Mouse (Mus musculus): ENCODE measurements at regions not wholly inside any gene's neighbourhood (a gene's known extent, or its start where the extent isn't known, plus 50 kb on each side); places are given as distances from the start of the nearest gene placed in this dataset.

- Histone ChIP-seq H3K9me3 (no peaks in the 10 kb centered on the region), H3K36me3 (no peaks in the 10 kb centered on the region), H3K4me2 (replicated peaks) (no peak overlapping the region), H3K27ac (no peak overlapping the region), H3K4me1 (no peaks in the 10 kb centered on the region; the same call in 1 of the 2 replicates), H3K27me3 (peaks cover 4% of the 10 kb centered on the region; the same call in 1 of the 2 replicates), H3K4me3 (no peak overlapping the region), H3K9ac (no peak overlapping the region)
- 0 out of 2 replicates have a peak, but pooled peaks have one; percentile 10 for ATAC-seq (ENCODE audit: insufficient number of reproducible peaks, insufficient read depth, low FRiP score, low TSS enrichment)
- WGBS: 68% methylated on average over 9 of the region's 9 CpGs
Observed at GRCm38 (mm10) chr6:117406757-117407156, 238.4 kb downstream of the Cxcl12 start.

DNA sequence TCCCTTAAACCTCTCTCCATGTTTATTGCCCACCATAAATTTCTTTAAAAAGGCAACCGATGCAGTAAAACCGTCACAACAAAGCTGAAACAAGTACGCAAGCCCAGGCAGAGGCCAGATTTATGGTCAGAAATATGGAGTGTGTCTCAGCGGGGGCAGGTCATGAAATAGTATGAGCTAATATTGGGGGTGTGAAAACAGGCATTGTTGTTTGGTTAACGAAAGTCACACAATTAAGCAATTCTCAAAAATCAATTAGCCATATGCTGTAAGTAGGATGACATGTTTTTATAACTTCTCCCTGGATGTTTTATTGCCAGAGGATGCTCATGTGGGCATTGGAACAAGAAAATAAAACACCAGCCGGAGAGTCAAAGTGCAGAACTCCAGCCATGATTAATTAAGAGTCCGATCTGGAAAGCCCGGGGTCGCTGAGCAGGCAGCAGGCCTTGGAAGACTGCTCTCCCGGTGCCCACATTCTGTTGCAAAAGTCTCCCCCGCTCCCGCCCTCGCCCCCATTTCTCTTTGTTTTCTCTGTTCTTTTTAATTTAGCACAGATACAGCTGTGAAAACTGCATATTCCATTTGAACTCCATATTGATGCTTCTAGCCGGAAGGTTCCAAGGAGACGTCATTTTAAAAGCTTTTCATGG lies 239.0 kb downstream of the Cxcl12 start:
- H3K4me1 ChIP-seq: no peaks in the 10 kb centered on the region; the same call in 1 of the 2 replicates

GRCm38 (mm10) chr6:117407953-117408352 lies 239.6 kb downstream of the Cxcl12 start:
- WGBS: 79% methylated on average over 5 of the region's 5 CpGs
- Histone ChIP-seq H3K4me3 (no peak overlapping the region), H3K4me1 (no peaks in the 10 kb centered on the region; the same call in 1 of the 2 replicates), H3K9ac (no peak overlapping the region), H3K4me2 (replicated peaks) (no peak overlapping the region), H3K9me3 (no peaks in the 10 kb centered on the region), H3K27me3 (peaks cover 4% of the 10 kb centered on the region; the same call in 1 of the 2 replicates), H3K27ac (no peak overlapping the region), H3K36me3 (no peaks in the 10 kb centered on the region)
- no peak for ATAC-seq (ENCODE audit: insufficient number of reproducible peaks, insufficient read depth, low FRiP score, low TSS enrichment)

More for the DNA sequence above, 239.0 kb downstream of the Cxcl12 start:
- H3K9me3 ChIP-seq: no peaks in the 10 kb centered on the region
- H3K36me3 ChIP-seq: no peaks in the 10 kb centered on the region
- no peak overlapping the region for H3K9ac ChIP-seq
- H3K27me3 ChIP-seq: peaks cover 4% of the 10 kb centered on the region; the same call in 1 of the 2 replicates
- H3K4me3 ChIP-seq: no peak overlapping the region
- no peak overlapping the region for H3K4me2 ChIP-seq (replicated peaks)
- WGBS: 67% methylated on average over 15 of the region's 15 CpGs
- ATAC-seq (ENCODE audit: insufficient number of reproducible peaks, insufficient read depth, low FRiP score, low TSS enrichment): no peak
- H3K27ac ChIP-seq: no peak overlapping the region

DNA sequence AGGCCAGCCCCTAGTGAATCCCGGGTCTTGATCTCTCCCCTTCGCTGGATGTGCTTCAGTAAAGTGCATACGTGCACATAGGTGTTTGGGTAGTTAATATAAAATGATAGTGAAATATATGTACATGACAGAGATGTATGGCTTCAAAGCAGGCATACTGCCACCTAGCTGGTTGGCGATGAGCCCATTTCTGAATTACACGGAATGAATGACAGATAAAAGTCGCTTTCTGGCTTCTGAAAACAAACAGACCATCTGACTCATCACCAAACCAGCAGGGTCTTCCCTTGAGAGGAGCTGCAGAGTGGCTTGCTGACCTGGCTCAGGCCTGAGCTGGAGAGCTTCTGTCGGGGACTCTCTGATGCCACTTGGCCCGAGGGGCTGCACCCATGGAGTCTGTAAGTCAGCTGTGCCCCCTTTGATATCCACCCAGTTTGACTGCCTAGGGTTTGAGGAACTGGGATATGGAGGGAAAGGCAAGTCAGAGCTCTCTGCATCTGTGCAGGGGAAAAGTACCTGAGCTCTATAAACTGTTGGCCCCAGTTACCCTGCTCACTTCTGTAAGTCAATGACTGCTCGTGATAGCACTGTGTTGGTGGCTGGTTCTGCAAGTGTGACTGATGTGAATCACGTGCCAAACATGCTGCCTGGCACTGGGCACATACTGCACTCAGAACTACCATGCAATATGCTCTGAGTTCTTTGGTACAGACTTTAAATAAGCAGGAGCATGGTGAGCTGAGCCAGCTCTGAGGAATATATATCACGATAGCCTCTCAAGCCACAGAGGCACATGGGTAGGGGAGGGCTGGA lies 240.8 kb downstream of the Cxcl12 start:
- peaks cover 4% of the 10 kb centered on the region; the same call in 1 of the 2 replicates for H3K27me3 ChIP-seq
- no peaks in the 10 kb centered on the region for H3K36me3 ChIP-seq
- WGBS: 77% methylated on average over 11 of the region's 11 CpGs
- H3K9ac ChIP-seq: no peak overlapping the region
- no peak overlapping the region for H3K4me2 ChIP-seq (replicated peaks)
- H3K4me3 ChIP-seq: no peak overlapping the region
- ATAC-seq (ENCODE audit: insufficient number of reproducible peaks, insufficient read depth, low FRiP score, low TSS enrichment): no peak
- no peaks in the 10 kb centered on the region for H3K9me3 ChIP-seq
- H3K27ac ChIP-seq: no peak overlapping the region
- no peaks in the 10 kb centered on the region; the same call in 1 of the 2 replicates for H3K4me1 ChIP-seq

- H3K27me3 ChIP-seq: no peaks in the 10 kb centered on the region
- no peak overlapping the region for H3K4me2 ChIP-seq (replicated peaks)
- H3K36me3 ChIP-seq: no peaks in the 10 kb centered on the region
- no peak for ATAC-seq (ENCODE audit: insufficient number of reproducible peaks, insufficient read depth, low FRiP score, low TSS enrichment)
- WGBS: 71% methylated on average over 5 of the region's 5 CpGs
- no peaks in the 10 kb centered on the region for H3K9me3 ChIP-seq
- no peak overlapping the region for H3K4me3 ChIP-seq
- no peaks in the 10 kb centered on the region for H3K4me1 ChIP-seq
- no peak overlapping the region for H3K9ac ChIP-seq
- H3K27ac ChIP-seq: no peak overlapping the region
Observed at GRCm38 (mm10) chr6:117414926-117415325, 246.6 kb downstream of the Cxcl12 start.

- Histone ChIP-seq H3K4me2 (replicated peaks) (no peak overlapping the region), H3K4me3 (no peak overlapping the region), H3K4me1 (no peaks in the 10 kb centered on the region), H3K9me3 (no peaks in the 10 kb centered on the region), H3K9ac (no peak overlapping the region), H3K36me3 (no peaks in the 10 kb centered on the region), H3K27ac (no peak overlapping the region), H3K27me3 (no peaks in the 10 kb centered on the region)
- WGBS: 87% methylated on average over 6 of the region's 6 CpGs
- no peak for ATAC-seq (ENCODE audit: insufficient number of reproducible peaks, insufficient read depth, low FRiP score, low TSS enrichment)
Observed at GRCm38 (mm10) chr6:117415901-117416300, 247.6 kb downstream of the Cxcl12 start.

DNA sequence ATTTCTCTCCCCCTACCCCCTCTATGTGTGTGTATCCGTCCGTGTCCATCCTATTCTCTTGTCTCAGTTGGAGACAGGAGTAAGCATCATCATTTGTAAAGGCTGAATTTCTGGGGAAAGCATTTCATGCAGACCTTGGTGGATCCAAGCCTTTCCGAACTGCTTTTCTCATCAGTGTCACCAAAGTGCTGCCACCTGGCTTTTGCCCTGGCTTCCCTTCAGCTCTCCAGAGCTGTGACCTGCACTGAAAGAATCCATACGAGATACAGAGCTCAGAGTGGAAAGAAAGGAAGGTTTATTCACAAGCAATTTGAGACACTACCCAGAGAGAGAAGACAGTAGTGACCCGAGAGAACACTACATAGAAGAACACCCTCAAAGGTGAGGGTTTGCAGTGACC lies 248.1 kb downstream of the Cxcl12 start:
- no peak overlapping the region for H3K9ac ChIP-seq
- H3K27me3 ChIP-seq: no peaks in the 10 kb centered on the region
- no peak overlapping the region for H3K4me3 ChIP-seq
- no peaks in the 10 kb centered on the region for H3K4me1 ChIP-seq
- no peaks in the 10 kb centered on the region for H3K36me3 ChIP-seq
- ATAC-seq (ENCODE audit: insufficient number of reproducible peaks, insufficient read depth, low FRiP score, low TSS enrichment): no peak
- H3K27ac ChIP-seq: no peak overlapping the region
- 54% methylated on average over 5 of the region's 5 CpGs for WGBS
- H3K9me3 ChIP-seq: no peaks in the 10 kb centered on the region
- no peak overlapping the region for H3K4me2 ChIP-seq (replicated peaks)

DNA sequence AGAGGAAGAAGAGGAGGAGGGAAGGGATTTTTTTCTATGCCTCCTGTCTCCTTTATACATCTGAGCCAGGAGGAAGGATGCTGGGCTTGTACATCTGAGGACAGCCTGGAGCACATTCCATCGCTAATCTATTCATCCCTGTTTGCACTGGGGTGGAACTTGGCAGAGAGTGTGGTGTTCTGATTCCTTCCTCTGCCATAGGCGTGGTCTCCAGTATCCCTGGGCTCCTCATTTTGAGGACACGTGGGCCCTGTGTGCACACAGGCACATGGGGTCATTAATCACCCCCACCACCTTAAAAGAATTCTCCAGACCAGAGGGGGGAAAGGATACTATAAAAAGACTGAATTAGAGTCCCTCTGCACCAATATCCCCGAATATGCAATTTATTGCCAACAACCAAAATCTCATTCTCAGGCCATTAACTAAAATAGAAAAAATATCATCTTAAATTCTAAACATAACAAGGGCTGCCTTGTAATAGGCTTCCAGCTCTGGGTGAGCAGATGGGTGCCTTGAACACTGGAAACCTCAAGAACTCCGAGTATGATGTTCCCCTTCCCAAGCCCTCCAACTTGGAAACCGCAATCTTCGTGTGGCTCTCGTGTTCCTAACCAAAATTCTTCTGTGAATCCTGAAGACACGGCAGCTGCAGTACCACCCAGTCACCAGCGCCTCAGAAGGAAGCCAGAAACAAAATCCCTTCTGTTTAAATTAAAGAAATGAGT lies 254.7 kb downstream of the Cxcl12 start:
- no peaks in the 10 kb centered on the region for H3K9me3 ChIP-seq
- no peaks in the 10 kb centered on the region for H3K27me3 ChIP-seq
- WGBS: 57% methylated on average over 10 of the region's 10 CpGs
- no peak overlapping the region for H3K4me3 ChIP-seq
- no peak for ATAC-seq (ENCODE audit: insufficient number of reproducible peaks, insufficient read depth, low FRiP score, low TSS enrichment)
- peaks cover 20% of the 10 kb centered on the region for H3K4me1 ChIP-seq
- H3K36me3 ChIP-seq: no peaks in the 10 kb centered on the region
- no peak overlapping the region for H3K9ac ChIP-seq
- no peak overlapping the region for H3K4me2 ChIP-seq (replicated peaks)
- H3K27ac ChIP-seq: no peak overlapping the region

DNA sequence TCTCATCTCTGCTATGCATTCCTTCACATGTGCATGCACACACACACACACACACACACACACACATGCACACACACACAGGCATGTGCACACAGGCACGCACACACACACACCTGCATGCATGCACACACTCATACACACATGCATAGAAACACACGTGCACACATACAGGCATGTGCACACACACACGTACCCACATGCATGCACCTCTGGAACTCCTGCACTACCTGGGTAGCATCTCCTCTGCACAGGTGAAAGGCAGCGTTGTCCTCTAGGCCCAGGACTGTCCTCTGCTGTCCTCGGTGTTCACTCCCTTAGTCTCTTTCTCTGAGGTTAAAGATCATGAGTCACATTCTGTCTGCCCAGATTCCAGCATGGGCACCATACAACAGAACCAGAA lies 258.0 kb downstream of the Cxcl12 start:
- H3K4me3 ChIP-seq: no peak overlapping the region
- H3K27ac ChIP-seq: no peak overlapping the region
- H3K4me1 ChIP-seq: peaks cover 44% of the 10 kb centered on the region
- ATAC-seq (ENCODE audit: insufficient number of reproducible peaks, insufficient read depth, low FRiP score, low TSS enrichment): no peak
- no peaks in the 10 kb centered on the region for H3K36me3 ChIP-seq
- no peaks in the 10 kb centered on the region for H3K27me3 ChIP-seq
- no peak overlapping the region for H3K4me2 ChIP-seq (replicated peaks)
- WGBS: 90% methylated on average over 5 of the region's 5 CpGs
- no peaks in the 10 kb centered on the region for H3K9me3 ChIP-seq
- no peak overlapping the region for H3K9ac ChIP-seq

- Histone ChIP-seq H3K9me3 (no peaks in the 10 kb centered on the region), H3K9ac (no peak overlapping the region), H3K36me3 (no peaks in the 10 kb centered on the region), H3K4me2 (replicated peaks) (no peak overlapping the region), H3K4me1 (peaks cover 55% of the 10 kb centered on the region), H3K27me3 (no peaks in the 10 kb centered on the region), H3K27ac (peak overlapping the region; percentile 85), H3K4me3 (no peak overlapping the region)
- 25% methylated on average over 12 of the region's 12 CpGs for WGBS
- no peak for ATAC-seq (ENCODE audit: insufficient number of reproducible peaks, insufficient read depth, low FRiP score, low TSS enrichment)
Observed at GRCm38 (mm10) chr6:117427351-117428142, 259.2 kb downstream of the Cxcl12 start.

DNA sequence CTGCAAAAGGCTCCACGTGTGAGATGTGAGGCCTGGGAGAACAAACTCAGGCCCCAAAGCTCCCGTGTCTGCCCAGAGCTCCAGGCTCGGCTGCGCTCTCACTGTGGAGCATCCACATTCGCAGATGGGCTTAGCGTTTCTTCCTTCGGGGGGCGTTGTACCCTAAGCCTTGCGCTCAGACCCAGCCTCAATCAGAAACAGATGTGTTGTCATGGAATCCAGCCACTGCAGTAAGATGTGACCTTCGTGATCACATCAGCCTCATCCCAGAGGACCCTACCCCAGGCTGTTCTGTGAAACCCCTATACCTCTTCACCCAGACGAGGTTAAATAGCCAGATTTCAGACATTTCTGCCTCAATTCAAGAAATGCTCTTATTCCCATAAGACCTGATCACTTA lies 260.1 kb downstream of the Cxcl12 start:
- 23% methylated on average over 11 of the region's 11 CpGs for WGBS
- no peaks in the 10 kb centered on the region for H3K9me3 ChIP-seq
- peak overlapping the region; percentile 85 for H3K27ac ChIP-seq
- H3K27me3 ChIP-seq: no peaks in the 10 kb centered on the region
- H3K36me3 ChIP-seq: no peaks in the 10 kb centered on the region
- peak; percentile 49; the same call in 1 of the 2 replicates for ATAC-seq (ENCODE audit: insufficient number of reproducible peaks, insufficient read depth, low FRiP score, low TSS enrichment)
- H3K4me1 ChIP-seq: peaks cover 50% of the 10 kb centered on the region
- no peak overlapping the region for H3K4me3 ChIP-seq
- H3K9ac ChIP-seq: no peak overlapping the region
- no peak overlapping the region for H3K4me2 ChIP-seq (replicated peaks)

Measured in embryonic facial prominence, embryonic 12.5 days (tissue).